Mouse (Mus musculus) brain, embryonic 14.5 days (tissue): ENCODE results near the gene Olfr186.
"Not testable (repeated sequence)": the region's sequence is repeated elsewhere in the genome, so short reads cannot be mapped to it uniquely, and the experiment has no call there.

Experiments
- CTCF ChIP-seq: fragments of 200-500 bp; IDR thresholded peaks from 2 replicates; pipeline ENCODE4 v1.5.1; 2012; ENCODE audit warnings: inconsistent platforms, mild to moderate bottlenecking, moderate library complexity, borderline replicate concordance; ENCODE audit not compliant: insufficient read depth, insufficient read length; ENCODE audit errors: extremely low read depth
- POLR2A ChIP-seq: fragments of 200-500 bp; IDR thresholded peaks from 2 replicates; pipeline ENCODE4 v1.6.1; 2012; ENCODE audit warnings: mild to moderate bottlenecking, inconsistent platforms, borderline replicate concordance; ENCODE audit not compliant: poor library complexity, insufficient read depth, insufficient read length, severe bottlenecking; ENCODE audit errors: extremely low read depth

DNA sequence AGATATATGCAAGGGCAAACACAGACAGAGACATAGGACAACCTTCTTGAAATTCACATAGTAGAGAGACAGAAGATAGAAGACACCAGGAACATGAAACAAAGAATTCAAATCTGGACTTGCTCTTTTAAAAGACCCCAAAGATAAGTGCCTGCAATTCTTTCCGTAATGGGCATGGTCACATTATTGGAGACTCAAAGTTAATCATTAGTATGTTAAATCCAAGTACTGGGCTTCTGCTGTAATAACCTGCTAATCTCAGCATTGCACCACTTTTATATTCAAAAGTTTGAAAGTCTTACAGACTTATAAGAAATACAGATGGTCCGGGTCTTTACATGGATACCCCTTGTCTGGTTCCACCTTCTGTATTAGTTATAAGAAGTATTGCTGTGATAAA lies 19.2 kb upstream of the Olfr186 start:
- TF ChIP-seq POLR2A, CTCF: not testable (repeated sequence)
